Mouse (Mus musculus) heart, adult 2 months (tissue): ENCODE measurements around the gene Polh.
A peak's percentile ranks its signal among the peaks of the same experiment; 100 is the strongest.

Experiments
- CTCF ChIP-seq: fragments of 200-600 bp; IDR thresholded peaks from 2 replicates; pipeline ENCODE4 v1.8.1; 2022; ENCODE audit warnings: antibody characterized with exemption, mild to moderate bottlenecking, moderate library complexity
- EP300 ChIP-seq: fragments of 200-500 bp; IDR thresholded peaks from 2 replicates; pipeline ENCODE4 v1.6.1; 2011; ENCODE audit warnings: low read depth, low read length, control low read depth; ENCODE audit not compliant: insufficient read depth
- POLR2A ChIP-seq: fragments of 200-500 bp; IDR thresholded peaks from 2 replicates; pipeline ENCODE4 v1.6.1; 2011; ENCODE audit warnings: mild to moderate bottlenecking, low read depth, low read length, control low read depth; ENCODE audit not compliant: insufficient read depth

- TF ChIP-seq CTCF, result peak; percentile 16
- no peak for TF ChIP-seq POLR2A
- no peak for TF ChIP-seq EP300
Measured at GRCm38 (mm10) chr17:46251174-46251573, 48.7 kb upstream of the Polh start.
